Mouse (Mus musculus) cerebellum, adult 11-12 months (tissue): ENCODE data around the gene 2310034G01Rik.

Experiments
- DNase-seq: peaks from one replicate; pipeline ENCODE4 v3.0.0; 2022

The 2310034G01Rik gene

GRCm38 (mm10) chr19:46313591-46313990 is 36.5 kb downstream of the 2310034G01Rik start:
- peak; percentile 28 for DNase-seq

GRCm38 (mm10) chr19:46313116-46313515 is 37.0 kb downstream of the 2310034G01Rik start:
- DNase-seq, result no peak

- peak; percentile 37 for DNase-seq
These were observed 37.5 kb downstream of the 2310034G01Rik start for GRCm38 (mm10) chr19:46312566-46312965.

GRCm38 (mm10) chr19:46311341-46311740 is 38.8 kb downstream of the 2310034G01Rik start:
- peak; percentile 42 for DNase-seq

- DNase-seq, result peak; percentile 52
These were observed 39.7 kb downstream of the 2310034G01Rik start for GRCm38 (mm10) chr19:46310312-46310865.

GRCm38 (mm10) chr19:46309651-46310305 is 40.3 kb downstream of the 2310034G01Rik start:
- DNase-seq, result peak; percentile 63

- peak; percentile 86 for DNase-seq
These were observed 41.2 kb downstream of the 2310034G01Rik start for GRCm38 (mm10) chr19:46308706-46309435.

- peak; percentile 48 for DNase-seq
These were observed 41.8 kb downstream of the 2310034G01Rik start for GRCm38 (mm10) chr19:46308303-46308702.

- peak; percentile 37 for DNase-seq
These were observed 42.3 kb downstream of the 2310034G01Rik start for GRCm38 (mm10) chr19:46307781-46308180.

- peak; percentile 40 for DNase-seq
These were observed 43.3 kb downstream of the 2310034G01Rik start for GRCm38 (mm10) chr19:46306751-46307289.

- DNase-seq, result peak; percentile 19
These were observed 43.9 kb downstream of the 2310034G01Rik start for GRCm38 (mm10) chr19:46306268-46306610.

- peak; percentile 48 for DNase-seq
These were observed 44.5 kb downstream of the 2310034G01Rik start for GRCm38 (mm10) chr19:46305432-46306267.

GRCm38 (mm10) chr19:46304908-46305333 is 45.2 kb downstream of the 2310034G01Rik start:
- peak; percentile 25 for DNase-seq

- DNase-seq, result peak; percentile 72
These were observed 45.8 kb downstream of the 2310034G01Rik start, which contains the start of gene Nfkb2 for GRCm38 (mm10) chr19:46304216-46304841. Nfkb2 (plus strand) TSS chr19:46304320.

GRCm38 (mm10) chr19:46303251-46304215 is 46.6 kb downstream of the 2310034G01Rik start:
- peak; percentile 28 for DNase-seq

GRCm38 (mm10) chr19:46302551-46302950 is 47.6 kb downstream of the 2310034G01Rik start:
- DNase-seq, result no peak

- DNase-seq, result no peak
These were observed 49.6 kb downstream of the 2310034G01Rik start for GRCm38 (mm10) chr19:46300294-46301045.
